Mouse (Mus musculus) testis, adult 2 months (tissue): ENCODE measurements around the gene Palld. TPM values are rescaled to one million over a fixed set of nuclear protein-coding genes. Genes with fewer than 3 reads are reported as not detected.
A peak's percentile ranks its signal among the peaks of the same experiment; 100 is the strongest.

Experiments
- H3K27ac ChIP-seq: fragments of 200-500 bp; 2 replicates; pipeline ENCODE4 v1.5.1; 2012; ENCODE audit warnings: low read depth, low read length; ENCODE audit not compliant: control insufficient read depth, insufficient read depth
- H3K27me3 ChIP-seq: fragments of 200-500 bp; 2 replicates; pipeline ENCODE4 v1.6.1; 2012; ENCODE audit warnings: mild to moderate bottlenecking, low read length, moderate library complexity; ENCODE audit not compliant: control insufficient read depth, insufficient read depth
- H3K36me3 ChIP-seq: fragments of 200-500 bp; 2 replicates; pipeline ENCODE4 v1.6.1; 2012; ENCODE audit warnings: mild to moderate bottlenecking, low read length; ENCODE audit not compliant: control insufficient read depth, insufficient read depth
- H3K4me1 ChIP-seq: fragments of 200-500 bp; 2 replicates; pipeline ENCODE4 v1.6.1; 2012; ENCODE audit warnings: low read length; ENCODE audit not compliant: control insufficient read depth, insufficient read depth
- H3K4me3 ChIP-seq: fragments of 200-500 bp; 2 replicates; pipeline ENCODE4 v1.5.1; 2012; ENCODE audit warnings: low read depth, mild to moderate bottlenecking, low read length, moderate library complexity, mixed read lengths; ENCODE audit not compliant: control insufficient read depth
- CTCF ChIP-seq: fragments of 200-500 bp; IDR thresholded peaks from 2 replicates; pipeline ENCODE4 v1.5.1; 2012; ENCODE audit warnings: low read depth, mild to moderate bottlenecking, inconsistent platforms, low read length, moderate library complexity; ENCODE audit not compliant: control insufficient read depth, insufficient read depth, insufficient replicate concordance
- POLR2A ChIP-seq: fragments of 200-500 bp; IDR thresholded peaks from 2 replicates; pipeline ENCODE4 v1.6.1; 2012; ENCODE audit warnings: low read depth, mild to moderate bottlenecking, inconsistent platforms, low read length, moderate library complexity; ENCODE audit not compliant: control insufficient read depth
- polyA plus RNA-seq: library from polyadenylated mRNA; depleted of rRNA; stranded (reverse); fragments of >200 nt; gene quantifications from 2 replicates; pipeline ENCODE4 v1.2.3, GENCODE M21; 2012

Palld gene
- polyA plus RNA-seq, 1 experiment: 7.8 TPM

DNA sequence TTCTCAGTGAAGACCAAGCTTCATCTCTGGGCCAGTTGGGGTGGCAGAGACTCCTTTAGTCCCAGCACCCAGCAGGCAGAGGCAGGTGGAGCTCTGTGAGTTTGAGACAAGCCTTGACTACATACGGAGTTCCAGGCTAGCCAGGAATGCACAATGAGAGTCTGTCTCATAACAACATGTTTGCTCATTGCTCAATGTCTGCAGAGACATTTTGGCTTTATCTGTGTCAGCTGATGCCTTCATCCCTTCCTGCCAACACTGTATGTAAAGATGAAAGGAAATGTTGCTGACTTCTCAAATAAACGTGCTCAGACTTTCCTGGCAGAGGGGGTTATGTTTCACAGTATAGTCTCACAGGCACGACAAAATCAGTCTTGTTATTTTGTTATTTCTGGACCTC is 401.6 kb downstream of the Palld start:
- Histone ChIP-seq H3K36me3 (no peaks in the 10 kb centered on the region; the same call in none of the 2 replicates), H3K4me3 (no peak overlapping the region), H3K27ac (no peak overlapping the region), H3K27me3 (no peaks in the 10 kb centered on the region), H3K4me1 (no peaks in the 10 kb centered on the region)
- TF ChIP-seq CTCF (no peak), POLR2A (no peak)

DNA sequence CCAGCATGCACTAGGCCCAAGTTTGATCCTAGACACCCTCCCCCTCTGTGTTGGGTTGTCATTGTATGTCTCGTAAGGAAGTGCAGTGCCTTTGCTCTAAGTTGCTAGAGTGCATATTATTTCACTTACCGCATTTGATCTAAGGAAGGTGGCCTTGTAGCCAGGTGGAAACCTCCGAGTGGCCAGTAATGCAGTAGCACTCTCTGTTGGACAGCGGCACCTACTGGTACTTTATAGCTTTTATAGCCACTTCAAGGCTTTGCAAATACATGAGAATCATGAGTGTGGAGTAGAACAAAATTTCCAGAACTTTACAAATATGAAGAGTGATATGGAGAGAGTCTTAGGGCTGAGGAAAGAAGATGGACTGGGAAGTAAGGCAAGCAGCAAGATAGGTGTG is 403.5 kb downstream of the Palld start:
- H3K36me3 ChIP-seq: no peaks in the 10 kb centered on the region; the same call in none of the 2 replicates
- TF ChIP-seq CTCF: no peak
- no peak for TF ChIP-seq POLR2A
- no peaks in the 10 kb centered on the region for H3K27me3 ChIP-seq
- no peak overlapping the region for H3K4me3 ChIP-seq
- no peak overlapping the region for H3K27ac ChIP-seq
- H3K4me1 ChIP-seq: no peaks in the 10 kb centered on the region

DNA sequence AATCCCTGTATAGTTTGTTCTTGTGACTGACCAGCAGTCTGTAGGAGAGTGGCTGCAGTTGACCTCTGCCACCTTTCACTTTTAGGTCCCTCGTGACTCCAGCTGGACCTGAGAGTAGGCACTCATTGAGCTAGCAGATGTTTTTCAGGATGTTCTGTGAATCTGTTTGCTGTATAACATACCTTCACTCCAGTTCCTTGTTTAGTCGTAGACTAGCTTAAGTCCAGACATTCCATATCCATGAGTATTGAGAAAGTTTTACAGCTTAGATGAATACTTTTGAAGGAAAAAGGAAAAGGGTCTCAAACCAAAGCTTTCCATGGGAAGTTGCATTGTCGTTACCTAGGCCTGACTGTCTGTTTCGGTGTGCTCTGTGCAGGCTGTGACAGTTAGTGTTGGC is 405.4 kb downstream of the Palld start:
- no peaks in the 10 kb centered on the region; the same call in 1 of the 2 replicates for H3K36me3 ChIP-seq
- H3K27me3 ChIP-seq: no peaks in the 10 kb centered on the region
- H3K27ac ChIP-seq: no peak overlapping the region
- no peak overlapping the region for H3K4me3 ChIP-seq
- H3K4me1 ChIP-seq: no peaks in the 10 kb centered on the region
- no peak for TF ChIP-seq POLR2A
- no peak for TF ChIP-seq CTCF

DNA sequence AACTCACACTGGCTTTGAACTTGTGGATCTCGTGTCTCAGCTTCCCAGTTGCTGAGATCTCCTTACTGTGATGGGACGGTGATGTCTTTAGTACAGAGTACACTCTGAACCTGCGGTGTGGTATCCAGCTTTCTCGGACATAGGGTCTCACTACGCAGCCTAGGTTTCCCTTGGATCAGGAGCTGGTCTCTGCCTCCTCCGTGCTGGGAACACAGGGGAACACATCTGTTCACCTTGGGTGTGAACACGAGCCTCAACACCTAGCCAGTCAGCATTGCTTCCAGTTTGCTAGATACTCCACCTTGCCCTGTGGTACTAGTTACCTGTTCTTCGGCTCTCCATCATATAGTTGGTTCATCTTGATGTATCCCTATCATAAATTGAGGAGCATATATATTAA is 413.9 kb downstream of the Palld start:
- H3K27ac ChIP-seq: no peak overlapping the region
- H3K36me3 ChIP-seq: no peaks in the 10 kb centered on the region
- H3K4me1 ChIP-seq: peaks cover 7% of the 10 kb centered on the region
- H3K27me3 ChIP-seq: no peaks in the 10 kb centered on the region
- no peak for TF ChIP-seq POLR2A
- no peak for TF ChIP-seq CTCF
- H3K4me3 ChIP-seq: peak overlapping the region; percentile 8; the same call in 1 of the 2 replicates

DNA sequence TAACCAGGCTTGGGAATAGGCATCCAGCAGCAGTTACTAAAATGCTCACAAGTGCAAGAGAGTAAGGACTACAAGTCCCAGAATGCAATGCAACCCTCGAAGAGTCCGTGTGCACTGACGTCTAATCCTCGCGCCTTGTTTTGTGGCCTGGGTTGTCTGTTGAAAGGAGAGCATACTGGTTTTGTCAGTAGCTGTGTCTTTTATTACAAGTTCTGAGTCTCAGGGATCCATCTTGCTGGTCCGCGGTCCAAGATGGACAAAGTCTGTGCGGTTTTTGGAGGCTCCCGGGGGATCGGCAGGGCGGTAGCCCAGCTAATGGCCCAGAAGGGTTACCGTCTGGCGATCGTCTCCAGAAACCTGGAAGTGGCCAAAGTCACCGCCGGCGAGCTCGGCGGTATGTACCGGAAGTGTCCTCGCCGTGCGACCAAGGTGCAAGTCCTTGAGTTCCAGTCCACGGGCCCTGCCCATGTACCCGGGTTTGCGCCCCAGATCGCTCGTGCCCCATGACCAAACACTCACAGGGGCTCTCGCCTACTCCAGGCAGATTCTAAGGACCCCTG is 414.8 kb downstream of the Palld start, which contains the start of gene Cbr4:
TSS of gene Cbr4 (plus strand) at position 138 of the 560 bp plus-strand sequence.
- no peaks in the 10 kb centered on the region for H3K36me3 ChIP-seq
- H3K27ac ChIP-seq: peak within 1 kb of the TSS; percentile 95
- peaks cover 7% of the 10 kb centered on the region for H3K4me1 ChIP-seq
- H3K27me3 ChIP-seq: no peaks in the 10 kb centered on the region
- H3K4me3 ChIP-seq: peak within 1 kb of the TSS; percentile 98
- TF ChIP-seq POLR2A: peak; percentile 38; the same call in 1 of the 2 replicates
- TF ChIP-seq CTCF: no peak

DNA sequence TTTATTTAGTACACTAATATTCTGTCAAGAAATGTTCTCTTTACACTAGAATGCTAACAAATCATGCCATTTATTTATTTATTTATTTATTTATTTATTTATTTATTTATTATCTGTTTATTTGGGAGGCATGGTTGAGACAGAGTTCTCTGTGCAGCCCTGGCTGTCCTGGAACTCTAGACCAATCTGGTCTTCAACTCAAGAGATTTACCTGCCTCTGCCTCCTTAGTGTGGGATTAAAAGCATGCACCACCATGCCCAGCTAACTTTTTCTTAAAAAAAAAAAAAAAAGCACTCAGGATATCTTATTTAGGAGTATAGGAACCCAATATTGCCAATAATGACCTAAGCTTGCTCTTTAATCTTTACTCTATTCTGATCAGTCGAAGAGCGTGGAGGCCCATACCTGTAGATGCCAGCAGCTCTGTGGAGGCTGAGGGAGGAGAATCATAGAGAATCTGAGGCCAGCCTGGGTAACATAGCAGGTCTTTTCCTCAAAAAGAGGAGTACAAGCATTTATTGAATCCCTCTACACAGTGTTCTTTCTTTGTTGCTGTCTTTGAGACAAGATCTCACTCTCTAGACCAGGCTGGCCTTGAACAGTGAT is 415.5 kb downstream of the Palld start:
- Histone ChIP-seq H3K27ac (no peak overlapping the region), H3K4me3 (peak overlapping the region; percentile 98), H3K27me3 (no peaks in the 10 kb centered on the region), H3K4me1 (peaks cover 7% of the 10 kb centered on the region), H3K36me3 (no peaks in the 10 kb centered on the region)
- TF ChIP-seq CTCF: no peak
- no peak for TF ChIP-seq POLR2A

DNA sequence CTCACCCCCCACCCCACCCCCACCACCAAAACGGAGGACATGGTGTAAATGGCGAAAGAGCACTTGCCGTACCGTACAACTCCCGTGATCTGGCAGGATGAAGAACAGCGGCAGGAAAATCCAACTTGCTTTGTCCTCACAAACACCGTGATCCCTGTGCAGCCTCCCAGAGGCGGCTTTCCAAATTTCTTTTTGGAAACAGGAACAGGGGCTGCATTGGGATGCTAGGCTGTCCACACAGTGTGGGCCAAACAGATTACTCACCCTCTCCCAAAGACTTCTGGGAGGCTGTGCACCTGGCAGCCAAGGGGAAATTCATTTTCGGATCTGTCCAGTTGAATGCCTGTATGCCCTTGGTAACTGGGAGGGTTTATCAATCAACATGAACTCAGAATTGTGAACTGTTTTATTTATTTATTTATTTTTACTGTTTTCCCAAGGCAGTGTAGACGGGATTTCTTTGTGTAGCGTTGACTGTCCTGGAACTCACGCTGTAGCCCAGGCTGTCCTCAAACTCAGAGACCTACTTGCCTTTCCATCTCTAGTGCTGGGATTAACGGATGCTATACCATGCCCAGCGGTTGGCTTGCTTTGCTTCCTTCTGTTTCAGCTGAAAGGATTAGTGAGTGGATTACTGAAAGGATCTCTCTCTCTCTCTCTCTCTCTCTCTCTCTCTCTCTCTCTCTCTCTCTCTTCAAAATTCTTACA is 422.1 kb downstream of the Palld start:
- Histone ChIP-seq H3K36me3 (no peaks in the 10 kb centered on the region), H3K4me1 (peaks cover 3% of the 10 kb centered on the region; the same call in 1 of the 2 replicates), H3K27ac (0 out of 2 replicates have a peak overlapping the region, but pooled peaks have one; percentile 29), H3K4me3 (peak overlapping the region; percentile 37), H3K27me3 (no peaks in the 10 kb centered on the region)
- no peak for TF ChIP-seq CTCF
- TF ChIP-seq POLR2A: no peak
